Mouse (Mus musculus): ENCODE measurements around the gene Styxl1.

DNA sequence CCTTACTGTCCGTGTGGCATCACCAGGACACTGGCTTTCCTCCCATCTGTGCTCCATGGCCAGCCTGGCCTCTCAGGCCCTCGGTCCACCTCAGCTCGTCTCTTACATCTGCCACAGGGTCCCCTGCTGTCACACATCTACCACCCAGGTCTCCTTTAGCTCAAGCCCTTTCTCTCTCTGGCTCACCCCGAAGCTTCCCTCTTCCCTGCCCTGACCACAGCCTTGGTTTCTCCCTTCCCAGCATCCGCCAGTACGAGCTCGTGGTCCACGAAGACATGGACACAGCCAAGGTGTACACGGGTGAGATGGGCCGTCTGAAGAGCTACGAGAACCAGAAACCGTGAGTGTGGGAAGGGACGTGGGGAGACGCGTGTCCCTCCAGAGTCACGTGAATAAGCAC, 46.9 kb downstream of the Styxl1 start:
- TF ChIP-seq EP300 (optimal IDR thresholded peaks at IDR 0.05) (no peak), CTCF (IDR thresholded peaks at IDR 0.05; ENCODE audit: low read depth) (no peak)
